Mouse (Mus musculus): ENCODE data around the gene Nkd1.

The Nkd1 gene

GRCm38 (mm10) chr8:88537998-88538975 lies 17.1 kb downstream of the Nkd1 start:
- no peak for DNase-seq (ENCODE audit: low read depth in 2 of 2, low spot score in 2 of 2)

- no peak for DNase-seq (ENCODE audit: low read depth in 2 of 2, low spot score in 2 of 2)
Observed at GRCm38 (mm10) chr8:88538976-88539371, 17.8 kb downstream of the Nkd1 start.

- DNase-seq (ENCODE audit: low read depth in 2 of 2, low spot score in 2 of 2) = no peak
Observed at GRCm38 (mm10) chr8:88539963-88540362, 18.8 kb downstream of the Nkd1 start.

GRCm38 (mm10) chr8:88542596-88543213 lies 21.6 kb downstream of the Nkd1 start:
- DNase-seq (ENCODE audit: low read depth in 2 of 2, low spot score in 2 of 2) = no peak

GRCm38 (mm10) chr8:88544677-88545076 lies 23.5 kb downstream of the Nkd1 start:
- no peak for DNase-seq (ENCODE audit: low read depth in 2 of 2, low spot score in 2 of 2)

- no peak for DNase-seq (ENCODE audit: low read depth in 2 of 2, low spot score in 2 of 2)
Observed at GRCm38 (mm10) chr8:88545441-88545840, 24.3 kb downstream of the Nkd1 start.

GRCm38 (mm10) chr8:88546032-88546732 lies 25.0 kb downstream of the Nkd1 start:
- no peak for DNase-seq (ENCODE audit: low read depth in 2 of 2, low spot score in 2 of 2)

GRCm38 (mm10) chr8:88555669-88556068 lies 34.5 kb downstream of the Nkd1 start:
- DNase-seq (ENCODE audit: low read depth in 2 of 2, low spot score in 2 of 2) = no peak

GRCm38 (mm10) chr8:88559985-88560473 lies 38.9 kb downstream of the Nkd1 start:
- DNase-seq (ENCODE audit: low read depth in 2 of 2, low spot score in 2 of 2) = no peak

GRCm38 (mm10) chr8:88561402-88561801 lies 40.2 kb downstream of the Nkd1 start:
- no peak for DNase-seq (ENCODE audit: low read depth in 2 of 2, low spot score in 2 of 2)

GRCm38 (mm10) chr8:88564256-88564903 lies 43.2 kb downstream of the Nkd1 start:
- DNase-seq (ENCODE audit: low read depth in 2 of 2, low spot score in 2 of 2) = no peak

- no peak for DNase-seq (ENCODE audit: low read depth in 2 of 2, low spot score in 2 of 2)
Observed at GRCm38 (mm10) chr8:88566119-88566518, 45.0 kb downstream of the Nkd1 start.

GRCm38 (mm10) chr8:88567314-88568121 lies 46.4 kb downstream of the Nkd1 start:
- peak in 1 of 2 experiments; percentile 1 for DNase-seq (ENCODE audit: low read depth in 2 of 2, low spot score in 2 of 2)

GRCm38 (mm10) chr8:88568211-88568610 lies 47.1 kb downstream of the Nkd1 start:
- DNase-seq (ENCODE audit: low read depth in 2 of 2, low spot score in 2 of 2) = no peak

GRCm38 (mm10) chr8:88569366-88569765 lies 48.2 kb downstream of the Nkd1 start:
- DNase-seq (ENCODE audit: low read depth in 2 of 2, low spot score in 2 of 2) = no peak

GRCm38 (mm10) chr8:88570293-88570998 lies 49.3 kb downstream of the Nkd1 start:
- DNase-seq (ENCODE audit: low read depth in 2 of 2, low spot score in 2 of 2) = no peak

- no peak for DNase-seq (ENCODE audit: low read depth in 2 of 2, low spot score in 2 of 2)
Observed at GRCm38 (mm10) chr8:88571434-88572184, 50.5 kb downstream of the Nkd1 start.

- no peak for DNase-seq (ENCODE audit: low read depth in 2 of 2, low spot score in 2 of 2)
Observed at GRCm38 (mm10) chr8:88572185-88572909, 51.2 kb downstream of the Nkd1 start.
